Mouse (Mus musculus): ENCODE data around the gene Ubxn1. TPM values are rescaled to one million over a fixed set of nuclear protein-coding genes. Genes with fewer than 3 reads are reported as not detected.

The Ubxn1 gene
- polyA plus RNA-seq, 1 experiment = 57.9 TPM

DNA sequence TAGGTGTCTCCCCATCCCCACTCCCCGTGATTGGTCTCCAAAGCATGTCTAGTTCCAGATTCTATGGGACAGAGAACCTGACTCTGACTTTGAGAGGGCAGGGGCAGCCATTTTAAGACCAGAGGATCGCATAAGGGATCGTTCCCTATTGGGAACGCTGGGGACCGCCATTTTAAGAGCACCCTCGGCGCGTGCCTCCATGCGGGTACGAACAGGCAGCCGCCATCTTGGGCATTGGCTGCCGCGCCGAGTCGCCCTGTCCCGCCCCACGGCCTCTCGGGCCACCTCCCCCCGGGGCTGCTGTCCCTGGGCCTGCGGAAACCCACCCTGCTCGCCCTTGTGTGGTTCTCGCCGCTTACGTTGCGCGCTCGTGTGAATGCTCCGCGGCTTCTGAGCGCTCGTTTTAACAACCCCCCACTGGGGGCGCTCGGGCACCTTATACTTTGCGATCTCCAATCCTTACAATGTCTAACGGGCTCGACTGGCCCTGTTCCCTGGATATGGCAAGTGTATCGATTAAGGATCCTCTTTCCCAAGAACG lies 34.0 kb upstream of the Ubxn1 start, which contains the start of gene Bscl2:
Bscl2 (plus strand) TSS at position 217 of the 541 bp plus-strand sequence.
- peak within 1 kb of the TSS; percentile 89 for H3K27ac ChIP-seq (ENCODE audit: insufficient read depth, low read length)
- no peaks in the 10 kb centered on the region for H3K27me3 ChIP-seq (ENCODE audit: control insufficient read depth, insufficient read depth, low read length)
- peaks cover 10% of the 10 kb centered on the region; the same call in 1 of the 2 replicates for H3K4me1 ChIP-seq (ENCODE audit: control insufficient read depth, insufficient read depth, insufficient read length)
- 2% methylated on average over 38 of the region's 38 CpGs for WGBS
- peak; percentile 13; the same call in 1 of the 2 replicates for TF ChIP-seq CTCF (IDR thresholded peaks at IDR 0.05; ENCODE audit: extremely low read depth, insufficient read depth, insufficient read length, insufficient replicate concordance)
- peak; percentile 23; the same call in 1 of the 2 replicates for TF ChIP-seq POLR2A (IDR thresholded peaks at IDR 0.05; ENCODE audit: low read depth, low read length)
- H3K4me3 ChIP-seq (ENCODE audit: extremely low read depth, insufficient read depth, insufficient read length) = peak within 1 kb of the TSS; percentile 69
- H3K36me3 ChIP-seq (ENCODE audit: control insufficient read depth, insufficient read depth, low read length) = peaks cover 15% of the 10 kb centered on the region
- DNase-seq (ENCODE audit: low read depth in 1 of 2, low spot score in 2 of 2) = peak; percentile 69 to 74

- TF ChIP-seq CTCF (IDR thresholded peaks at IDR 0.05; ENCODE audit: extremely low read depth, insufficient read depth, insufficient read length, insufficient replicate concordance) = no peak
- no peak for TF ChIP-seq POLR2A (IDR thresholded peaks at IDR 0.05; ENCODE audit: low read depth, low read length)
- peak overlapping the region; percentile 69 for H3K4me3 ChIP-seq (ENCODE audit: extremely low read depth, insufficient read depth, insufficient read length)
- peaks cover 9% of the 10 kb centered on the region for H3K36me3 ChIP-seq (ENCODE audit: control insufficient read depth, insufficient read depth, low read length)
- H3K27ac ChIP-seq (ENCODE audit: insufficient read depth, low read length) = peak overlapping the region; percentile 89
- WGBS = 32% methylated on average over 15 of the region's 15 CpGs
- DNase-seq (ENCODE audit: low read depth in 1 of 2, low spot score in 2 of 2) = no peak
- no peaks in the 10 kb centered on the region for H3K27me3 ChIP-seq (ENCODE audit: control insufficient read depth, insufficient read depth, low read length)
- peaks cover 10% of the 10 kb centered on the region; the same call in 1 of the 2 replicates for H3K4me1 ChIP-seq (ENCODE audit: control insufficient read depth, insufficient read depth, insufficient read length)
These were observed 33.1 kb upstream of the Ubxn1 start for GRCm38 (mm10) chr19:8838041-8838730.

- peaks cover 6% of the 10 kb centered on the region for H3K36me3 ChIP-seq (ENCODE audit: control insufficient read depth, insufficient read depth, low read length)
- H3K27me3 ChIP-seq (ENCODE audit: control insufficient read depth, insufficient read depth, low read length) = no peaks in the 10 kb centered on the region
- H3K27ac ChIP-seq (ENCODE audit: insufficient read depth, low read length) = no peak within 1 kb of the TSS; the same call in 1 of the 2 replicates
- TF ChIP-seq CTCF (IDR thresholded peaks at IDR 0.05; ENCODE audit: extremely low read depth, insufficient read depth, insufficient read length, insufficient replicate concordance) (no peak), POLR2A (IDR thresholded peaks at IDR 0.05; ENCODE audit: low read depth, low read length) (no peak)
- DNase-seq (ENCODE audit: low read depth in 1 of 2, low spot score in 2 of 2) = no peak
- H3K4me3 ChIP-seq (ENCODE audit: extremely low read depth, insufficient read depth, insufficient read length) = peak within 1 kb of the TSS; percentile 69
- H3K4me1 ChIP-seq (ENCODE audit: control insufficient read depth, insufficient read depth, insufficient read length) = peaks cover 10% of the 10 kb centered on the region; the same call in 1 of the 2 replicates
- 82% methylated on average over 11 of the region's 11 CpGs for WGBS
These were observed 32.0 kb upstream of the Ubxn1 start, which contains the start of gene Gng3 for GRCm38 (mm10) chr19:8839103-8839907. TSS of gene Gng3 (minus strand) at chr19:8839194.

- peak overlapping the region; percentile 41; the same call in 1 of the 2 replicates for H3K27ac ChIP-seq (ENCODE audit: insufficient read depth, low read length)
- 26% methylated on average over 29 of the region's 29 CpGs for WGBS
- DNase-seq (ENCODE audit: low read depth in 1 of 2, low spot score in 2 of 2) = peak in 1 of 2 experiments; percentile 70
- H3K4me3 ChIP-seq (ENCODE audit: extremely low read depth, insufficient read depth, insufficient read length) = peak overlapping the region; percentile 68
- H3K4me1 ChIP-seq (ENCODE audit: control insufficient read depth, insufficient read depth, insufficient read length) = peaks cover 10% of the 10 kb centered on the region; the same call in 1 of the 2 replicates
- TF ChIP-seq POLR2A (IDR thresholded peaks at IDR 0.05; ENCODE audit: low read depth, low read length) (peak; percentile 54; the same call in 1 of the 2 replicates), CTCF (IDR thresholded peaks at IDR 0.05; ENCODE audit: extremely low read depth, insufficient read depth, insufficient read length, insufficient replicate concordance) (no peak)
- H3K36me3 ChIP-seq (ENCODE audit: control insufficient read depth, insufficient read depth, low read length) = peaks cover 2% of the 10 kb centered on the region; the same call in 1 of the 2 replicates
- H3K27me3 ChIP-seq (ENCODE audit: control insufficient read depth, insufficient read depth, low read length) = no peaks in the 10 kb centered on the region
These were observed 31.1 kb upstream of the Ubxn1 start for GRCm38 (mm10) chr19:8839908-8840791.

- Histone ChIP-seq H3K27me3 (ENCODE audit: control insufficient read depth, insufficient read depth, low read length) (no peaks in the 10 kb centered on the region), H3K4me3 (ENCODE audit: extremely low read depth, insufficient read depth, insufficient read length) (no peak overlapping the region), H3K27ac (ENCODE audit: insufficient read depth, low read length) (no peak overlapping the region), H3K4me1 (ENCODE audit: control insufficient read depth, insufficient read depth, insufficient read length) (peaks cover 10% of the 10 kb centered on the region; the same call in 1 of the 2 replicates), H3K36me3 (ENCODE audit: control insufficient read depth, insufficient read depth, low read length) (peaks cover 3% of the 10 kb centered on the region)
- no peak for DNase-seq (ENCODE audit: low read depth in 1 of 2, low spot score in 2 of 2)
- 74% methylated on average over 7 of the region's 7 CpGs for WGBS
- no peak for TF ChIP-seq CTCF (IDR thresholded peaks at IDR 0.05; ENCODE audit: extremely low read depth, insufficient read depth, insufficient read length, insufficient replicate concordance)
- no peak for TF ChIP-seq POLR2A (IDR thresholded peaks at IDR 0.05; ENCODE audit: low read depth, low read length)
These were observed 30.3 kb upstream of the Ubxn1 start for GRCm38 (mm10) chr19:8841012-8841411.

DNA sequence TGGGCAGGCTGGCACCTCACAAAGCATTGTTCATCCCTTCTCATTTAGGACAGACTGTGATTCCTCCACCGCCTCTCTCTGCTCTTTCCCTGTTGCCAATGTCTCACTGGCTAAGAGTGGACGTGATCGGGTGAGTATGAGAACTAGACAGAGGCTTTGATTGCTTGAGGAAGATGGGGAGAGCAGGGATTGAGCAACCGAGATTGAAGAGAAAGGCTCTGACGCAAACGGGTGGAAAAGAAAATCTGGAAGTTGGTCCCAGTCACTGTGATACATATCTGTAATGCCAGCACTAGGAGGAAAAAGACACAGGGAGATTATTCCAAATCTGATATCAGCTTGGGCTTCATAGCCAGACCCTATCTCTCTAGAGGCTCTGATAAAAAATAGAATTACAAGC lies 28.3 kb upstream of the Ubxn1 start:
- Histone ChIP-seq H3K4me3 (ENCODE audit: extremely low read depth, insufficient read depth, insufficient read length) (no peak overlapping the region), H3K36me3 (ENCODE audit: control insufficient read depth, insufficient read depth, low read length) (peaks cover 18% of the 10 kb centered on the region), H3K4me1 (ENCODE audit: control insufficient read depth, insufficient read depth, insufficient read length) (peaks cover 10% of the 10 kb centered on the region; the same call in 1 of the 2 replicates), H3K27ac (ENCODE audit: insufficient read depth, low read length) (no peak overlapping the region), H3K27me3 (ENCODE audit: control insufficient read depth, insufficient read depth, low read length) (no peaks in the 10 kb centered on the region)
- TF ChIP-seq POLR2A (IDR thresholded peaks at IDR 0.05; ENCODE audit: low read depth, low read length) (no peak), CTCF (IDR thresholded peaks at IDR 0.05; ENCODE audit: extremely low read depth, insufficient read depth, insufficient read length, insufficient replicate concordance) (no peak)
- WGBS = 88% methylated on average over 6 of the region's 6 CpGs
- DNase-seq (ENCODE audit: low read depth in 1 of 2, low spot score in 2 of 2) = no peak
